Mouse (Mus musculus): ENCODE measurements at regions not wholly inside any gene's neighbourhood (a gene's known extent, or its start where the extent isn't known, plus 50 kb on each side); places are given as distances from the start of the nearest gene placed in this dataset.

DNA sequence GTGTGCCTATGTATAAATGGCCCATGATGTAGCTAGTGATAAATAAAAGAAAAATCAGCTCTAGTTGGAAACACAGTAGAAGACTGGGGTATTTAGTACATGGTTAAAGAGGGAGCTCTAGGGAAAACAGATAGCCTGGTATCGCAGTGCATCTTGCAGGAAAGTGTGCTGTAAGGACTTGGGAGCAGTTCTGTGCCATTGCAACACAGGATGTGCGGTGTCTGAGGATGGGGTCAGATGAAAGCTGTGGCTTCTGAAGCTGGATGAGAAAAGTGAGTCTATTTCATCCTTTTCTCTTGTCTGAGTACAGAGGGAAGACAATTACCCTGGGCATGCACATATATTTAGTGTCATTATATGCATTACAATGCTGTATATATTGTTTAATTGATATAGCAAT is 761.6 kb upstream of the Lrrc6 start:
- no peaks in the 10 kb centered on the region for H3K9me3 ChIP-seq (ENCODE audit: low read length)
- no peak overlapping the region for H3K9ac ChIP-seq (replicated peaks; ENCODE audit: low read length, poor library complexity, severe bottlenecking)
- no peak for ATAC-seq (ENCODE audit: low FRiP score)
- H3K36me3 ChIP-seq (ENCODE audit: insufficient read depth, low read length): no peaks in the 10 kb centered on the region
- H3K4me2 ChIP-seq (ENCODE audit: low read depth, low read length, poor library complexity, severe bottlenecking): no peak overlapping the region
- H3K4me1 ChIP-seq (ENCODE audit: insufficient read depth, low read length): no peaks in the 10 kb centered on the region
- H3K27me3 ChIP-seq (ENCODE audit: insufficient read depth, low read length): no peaks in the 10 kb centered on the region
- no peak for DNase-seq (ENCODE audit: low spot score)
- H3K4me3 ChIP-seq (ENCODE audit: low read depth, low read length): no peak overlapping the region
- 94% methylated on average over 2 of the region's 2 CpGs for WGBS
- TF ChIP-seq CTCF (IDR thresholded peaks at IDR 0.05): no peak
- H3K27ac ChIP-seq (ENCODE audit: low read depth, low read length): no peak overlapping the region

DNA sequence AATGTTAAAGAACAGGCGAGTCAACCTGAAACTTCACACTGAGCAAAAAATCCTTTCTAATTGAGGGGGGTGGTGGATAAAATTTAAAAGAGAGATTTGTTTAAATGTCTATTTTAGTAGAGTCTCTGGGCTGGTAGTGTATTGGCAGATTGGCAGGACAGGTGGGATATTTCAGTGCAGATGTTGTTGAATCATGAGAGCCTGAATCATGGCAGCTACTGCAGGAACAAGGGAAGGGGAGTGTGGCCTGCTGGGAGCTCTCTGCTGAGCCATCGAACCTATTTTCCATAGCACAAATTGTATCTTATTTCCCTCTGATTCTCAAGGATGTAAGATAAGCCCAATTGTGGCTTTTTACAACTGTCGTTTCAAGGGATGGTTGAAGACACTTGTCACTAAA is 760.0 kb upstream of the Lrrc6 start:
- H3K4me2 ChIP-seq (ENCODE audit: low read depth, low read length, poor library complexity, severe bottlenecking): no peak overlapping the region
- WGBS: 84% methylated on average over 3 of the region's 3 CpGs

DNA sequence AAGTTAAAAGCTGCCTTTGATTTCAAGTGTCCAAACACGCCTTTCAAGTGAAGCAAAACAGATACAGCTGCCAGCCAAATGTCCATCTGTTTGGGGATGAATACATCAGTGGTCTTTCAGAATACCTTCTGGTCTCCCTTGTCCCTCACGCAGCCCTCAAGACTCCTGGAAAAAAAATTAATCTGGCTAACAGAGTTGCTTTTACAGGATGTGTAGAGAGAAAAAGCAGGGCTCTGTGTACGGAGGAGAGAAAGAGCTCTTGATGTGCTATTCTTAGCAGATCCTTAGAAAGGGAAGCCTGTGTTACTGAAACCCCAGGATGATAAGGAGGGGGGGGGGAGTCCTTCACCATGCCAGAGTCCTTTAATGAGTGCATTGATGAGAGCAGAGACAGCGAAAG is 748.4 kb upstream of the Lrrc6 start:
- H3K27me3 ChIP-seq (ENCODE audit: insufficient read depth, low read length): no peaks in the 10 kb centered on the region
- H3K4me3 ChIP-seq (ENCODE audit: low read depth, low read length): no peak overlapping the region
- DNase-seq (ENCODE audit: low spot score): peak; percentile 16
- no peak overlapping the region for H3K4me2 ChIP-seq (ENCODE audit: low read depth, low read length, poor library complexity, severe bottlenecking)
- no peaks in the 10 kb centered on the region for H3K9me3 ChIP-seq (ENCODE audit: low read length)
- TF ChIP-seq CTCF (IDR thresholded peaks at IDR 0.05): no peak
- 0 out of 2 replicates have a peak overlapping the region, but pooled peaks have one; percentile 6 for H3K27ac ChIP-seq (ENCODE audit: low read depth, low read length)
- 27% methylated on average over 4 of the region's 4 CpGs for WGBS
- no peaks in the 10 kb centered on the region for H3K36me3 ChIP-seq (ENCODE audit: insufficient read depth, low read length)
- no peaks in the 10 kb centered on the region for H3K4me1 ChIP-seq (ENCODE audit: insufficient read depth, low read length)
- H3K9ac ChIP-seq (replicated peaks; ENCODE audit: low read length, poor library complexity, severe bottlenecking): no peak overlapping the region
- 0 out of 2 replicates have a peak, but pooled peaks have one; percentile 49 for ATAC-seq (ENCODE audit: low FRiP score)

More for the DNA sequence above, 760.0 kb upstream of the Lrrc6 start:
- H3K4me3 ChIP-seq (ENCODE audit: low read depth, low read length): no peak overlapping the region
- H3K27ac ChIP-seq (ENCODE audit: low read depth, low read length): no peak overlapping the region
- H3K27me3 ChIP-seq (ENCODE audit: insufficient read depth, low read length): no peaks in the 10 kb centered on the region
- TF ChIP-seq CTCF (IDR thresholded peaks at IDR 0.05): no peak
- no peak for DNase-seq (ENCODE audit: low spot score)
- H3K4me1 ChIP-seq (ENCODE audit: insufficient read depth, low read length): no peaks in the 10 kb centered on the region
- no peak for ATAC-seq (ENCODE audit: low FRiP score)
- H3K36me3 ChIP-seq (ENCODE audit: insufficient read depth, low read length): no peaks in the 10 kb centered on the region
- no peak overlapping the region for H3K9ac ChIP-seq (replicated peaks; ENCODE audit: low read length, poor library complexity, severe bottlenecking)
- H3K9me3 ChIP-seq (ENCODE audit: low read length): no peaks in the 10 kb centered on the region

DNA sequence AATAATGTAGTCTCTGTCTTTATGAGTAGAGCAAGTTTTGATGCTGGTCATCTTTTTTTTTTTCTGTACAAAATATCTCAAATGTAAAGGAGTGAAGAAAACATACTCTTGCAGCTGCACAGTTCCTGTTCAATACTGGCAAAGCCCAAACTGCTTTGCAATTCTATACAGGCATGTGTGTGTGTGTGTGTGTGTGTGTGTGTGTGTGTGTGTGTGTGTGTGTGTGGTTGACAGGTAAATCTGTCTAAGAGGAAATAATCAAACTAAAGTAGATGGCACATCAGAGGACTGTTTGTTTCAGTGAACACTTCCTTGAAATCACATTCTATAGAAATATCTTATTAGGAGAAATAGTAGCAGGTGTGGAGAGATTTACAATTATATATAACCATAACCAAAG is 747.8 kb upstream of the Lrrc6 start:
- H3K4me1 ChIP-seq (ENCODE audit: insufficient read depth, low read length): no peaks in the 10 kb centered on the region
- H3K9me3 ChIP-seq (ENCODE audit: low read length): no peaks in the 10 kb centered on the region
- no peak for ATAC-seq (ENCODE audit: low FRiP score)
- H3K27me3 ChIP-seq (ENCODE audit: insufficient read depth, low read length): no peaks in the 10 kb centered on the region
- no peak overlapping the region for H3K9ac ChIP-seq (replicated peaks; ENCODE audit: low read length, poor library complexity, severe bottlenecking)
- DNase-seq (ENCODE audit: low spot score): no peak
- H3K36me3 ChIP-seq (ENCODE audit: insufficient read depth, low read length): no peaks in the 10 kb centered on the region
- H3K27ac ChIP-seq (ENCODE audit: low read depth, low read length): no peak overlapping the region
- no peak for TF ChIP-seq CTCF (IDR thresholded peaks at IDR 0.05)
- no peak overlapping the region for H3K4me2 ChIP-seq (ENCODE audit: low read depth, low read length, poor library complexity, severe bottlenecking)
- H3K4me3 ChIP-seq (ENCODE audit: low read depth, low read length): no peak overlapping the region

- Histone ChIP-seq H3K4me3 (ENCODE audit: low read depth, low read length) (no peak overlapping the region), H3K4me1 (ENCODE audit: insufficient read depth, low read length) (no peaks in the 10 kb centered on the region)
- ATAC-seq (ENCODE audit: low FRiP score): peak; percentile 44; the same call in 1 of the 2 replicates
Observed at GRCm38 (mm10) chr15:67245658-67246268, 745.1 kb upstream of the Lrrc6 start.

GRCm38 (mm10) chr15:67244908-67245657 is 744.4 kb upstream of the Lrrc6 start:
- 36% methylated on average over 10 of the region's 10 CpGs for WGBS
- peak; percentile 79 for ATAC-seq (ENCODE audit: low FRiP score)
- H3K4me2 ChIP-seq (ENCODE audit: low read depth, low read length, poor library complexity, severe bottlenecking): no peak overlapping the region
- H3K4me3 ChIP-seq (ENCODE audit: low read depth, low read length): no peak overlapping the region
- TF ChIP-seq CTCF (IDR thresholded peaks at IDR 0.05): no peak
- no peak overlapping the region for H3K27ac ChIP-seq (ENCODE audit: low read depth, low read length)
- peak; percentile 60 for DNase-seq (ENCODE audit: low spot score)
- H3K9me3 ChIP-seq (ENCODE audit: low read length): no peaks in the 10 kb centered on the region
- no peak overlapping the region for H3K9ac ChIP-seq (replicated peaks; ENCODE audit: low read length, poor library complexity, severe bottlenecking)
- no peaks in the 10 kb centered on the region for H3K36me3 ChIP-seq (ENCODE audit: insufficient read depth, low read length)
- H3K27me3 ChIP-seq (ENCODE audit: insufficient read depth, low read length): no peaks in the 10 kb centered on the region
- no peaks in the 10 kb centered on the region for H3K4me1 ChIP-seq (ENCODE audit: insufficient read depth, low read length)

More at GRCm38 (mm10) chr15:67245658-67246268, 745.1 kb upstream of the Lrrc6 start:
- Histone ChIP-seq H3K9me3 (ENCODE audit: low read length) (no peaks in the 10 kb centered on the region), H3K9ac (replicated peaks; ENCODE audit: low read length, poor library complexity, severe bottlenecking) (no peak overlapping the region), H3K36me3 (ENCODE audit: insufficient read depth, low read length) (no peaks in the 10 kb centered on the region), H3K27ac (ENCODE audit: low read depth, low read length) (no peak overlapping the region), H3K27me3 (ENCODE audit: insufficient read depth, low read length) (no peaks in the 10 kb centered on the region), H3K4me2 (ENCODE audit: low read depth, low read length, poor library complexity, severe bottlenecking) (no peak overlapping the region)
- WGBS: 15% methylated on average over 4 of the region's 4 CpGs
- DNase-seq (ENCODE audit: low spot score): peak; percentile 54
- TF ChIP-seq CTCF (IDR thresholded peaks at IDR 0.05): no peak

Data from midbrain, postnatal 0 days (tissue).